In the genomic region with DNA sequence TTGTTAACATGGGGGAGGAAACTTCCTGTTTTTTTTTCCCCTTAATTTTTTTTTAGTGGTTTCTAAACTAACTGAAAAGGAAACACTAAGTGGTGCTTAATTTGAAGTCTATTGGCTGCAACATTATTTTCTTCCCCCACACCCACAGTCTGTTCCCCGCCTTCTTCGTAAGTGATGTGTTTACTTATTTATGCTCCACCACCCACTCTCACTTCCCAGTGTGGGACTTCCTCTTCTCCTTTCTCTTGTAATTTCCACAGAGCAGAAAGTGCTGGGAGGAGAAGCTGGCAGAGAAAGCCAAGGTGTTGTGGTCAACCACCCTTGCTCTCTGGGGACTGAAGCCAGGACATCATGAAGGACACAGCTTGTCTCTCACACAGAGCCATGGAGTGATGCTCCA, we compare ENCODE assay signal across 9 mouse cellular contexts. TPM values are rescaled to one million over a fixed set of nuclear protein-coding genes. Genes with fewer than 3 reads are reported as not detected.
DNase-seq lines count a peak whose midpoint lies in the region; ATAC-seq and TF ChIP-seq lines count a peak whose summit lies in the region.
"Had no signal": no experiment of that assay in that cellular context is flagged by ENCODE, and none has a peak within 500 bp of the region (broad histone marks: within the 10 kb centered on the region; RNA-seq: fewer than 3 reads in every experiment).

No protein-coding gene starts in this region.

- peaks cover 67% of the 10 kb centered on the region for H3K4me1 ChIP-seq in megakaryocyte, embryonic 14.5 days

- H3K36me3 ChIP-seq in megakaryocyte, embryonic 14.5 days (replicated peaks; ENCODE audit: low read length): peaks cover 7% of the 10 kb centered on the region

- intact Hi-C loops in gastrocnemius, adult 2 months (cut with DNase I): no loop called here
- intact Hi-C loops in left cerebral cortex, postnatal 36 days (cut with DNase I): no loop called here

- DNase-seq in gastrocnemius, adult 2 months: no peak
- DNase-seq in gastrocnemius, postnatal 10 days: no peak
- DNase-seq in left cerebral cortex, adult 9 months (ENCODE audit: low spot score in 2 of 2): peak; percentile 26 to 38
- no peak for DNase-seq in left cerebral cortex, postnatal 36 days (ENCODE audit: low spot score in 2 of 2)
- DNase-seq in T-cell, adult 2 months (ENCODE audit: low spot score): no peak
- DNase-seq in cerebellum, postnatal 10 days: no peak
- DNase-seq: cerebellum, adult 11-12 months had no signal

- no peaks in the 10 kb centered on the region for H3K9me3 ChIP-seq in megakaryocyte, embryonic 14.5 days

- H3K4me3 ChIP-seq in gastrocnemius, adult 2 months: no peak overlapping the region
- peak overlapping the region; percentile 34 for H3K4me3 ChIP-seq in megakaryocyte, embryonic 14.5 days (replicated peaks)

- H3K27me3 ChIP-seq in megakaryocyte, embryonic 14.5 days (replicated peaks): no peaks in the 10 kb centered on the region

- TF ChIP-seq CTCF in gastrocnemius, adult 2 months (IDR thresholded peaks at IDR 0.05): no peak

- H3K27ac ChIP-seq in gastrocnemius, adult 2 months: peak overlapping the region; percentile 82

- peak; percentile 82 for ATAC-seq in common myeloid progenitor, adult 5-6 weeks (replicated peaks; ENCODE audit: low read depth, poor library complexity, severe bottlenecking)

RNA-seq across cellular contexts. Expression of gene Chn2, which starts 43.2 kb away (rescaled TPM):
- 1 to 10 TPM; 1.0 to 1.3 TPM for total RNA-seq in gastrocnemius, adult 2 months (2021)
- 1 to 10 TPM; 7.1 to 7.8 TPM for total RNA-seq in gastrocnemius, postnatal 10 days (2021)
- 10 to 100 TPM; 42.5 to 44.8 TPM for total RNA-seq in left cerebral cortex, postnatal 36 days (2021)
- total RNA-seq in common myeloid progenitor, adult 5-6 weeks (2017): 11.7 and 13.8 TPM in 2 replicates
- polyA plus RNA-seq in megakaryocyte, embryonic 14.5 days (2012; ENCODE audit: insufficient read depth, low replicate concordance): 4.0 and 9.5 TPM in 2 replicates

Comparison
In these comparisons a context has a peak if more than half of its experiments do, and no peak if none do; other contexts are left out.
1. DNase-seq: peak in left cerebral cortex, adult 9 months (2 of 2); none in gastrocnemius, adult 2 months (single experiment), gastrocnemius, postnatal 10 days (single experiment), left cerebral cortex, postnatal 36 days (0 of 2), T-cell, adult 2 months (single experiment) and cerebellum, postnatal 10 days (0 of 2).